Mouse (Mus musculus) brain, embryonic 14.5 days (tissue): ENCODE data around the gene Ifna16.

Experiments used
- CTCF ChIP-seq: fragments of 200-500 bp; IDR thresholded peaks from 2 replicates; pipeline ENCODE4 v1.5.1; 2012; ENCODE audit warnings: inconsistent platforms, mild to moderate bottlenecking, moderate library complexity, borderline replicate concordance; ENCODE audit not compliant: insufficient read depth, insufficient read length; ENCODE audit errors: extremely low read depth
- POLR2A ChIP-seq: fragments of 200-500 bp; IDR thresholded peaks from 2 replicates; pipeline ENCODE4 v1.6.1; 2012; ENCODE audit warnings: mild to moderate bottlenecking, inconsistent platforms, borderline replicate concordance; ENCODE audit not compliant: poor library complexity, insufficient read depth, insufficient read length, severe bottlenecking; ENCODE audit errors: extremely low read depth

DNA sequence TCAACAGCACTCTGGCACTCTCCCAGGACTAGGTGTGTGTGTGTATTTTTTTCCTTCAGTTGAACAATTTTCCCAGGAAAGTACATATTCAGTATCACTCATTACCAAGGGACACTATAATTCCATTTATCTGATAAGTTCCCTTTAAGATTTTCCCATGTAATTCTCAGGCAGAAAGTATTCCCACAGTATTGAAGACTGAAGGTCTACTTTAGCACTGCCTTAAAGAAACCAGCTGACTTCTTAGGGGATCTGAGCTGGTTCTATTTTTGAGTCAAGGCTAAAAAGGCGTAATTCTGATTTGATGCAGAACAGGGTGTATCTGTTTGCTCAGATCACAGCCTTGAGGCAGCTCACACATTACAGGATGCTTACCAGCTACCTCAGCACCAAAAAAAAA is 42.0 kb upstream of the Ifna16 start:
- TF ChIP-seq CTCF (no peak), POLR2A (no peak)
